Mouse (Mus musculus): ENCODE data around the gene Psma7. TPM values are rescaled to one million over a fixed set of nuclear protein-coding genes. Genes with fewer than 3 reads are reported as not detected.

Gene Psma7
- polyA plus RNA-seq, 2 experiments = 298 to 620 TPM

GRCm38 (mm10) chr2:180017632-180018031 is 24.6 kb downstream of the Psma7 start:
- ATAC-seq (ENCODE audit: low FRiP score, low read depth) = no peak
- no peaks in the 10 kb centered on the region for H3K9me3 ChIP-seq (ENCODE audit: control insufficient read depth, low read length)
- H3K36me3 ChIP-seq (ENCODE audit: control insufficient read depth, insufficient read depth, low read length) = no peaks in the 10 kb centered on the region
- no peak overlapping the region for H3K4me3 ChIP-seq (replicated peaks; ENCODE audit: low read length)
- no peak for TF ChIP-seq POLR2A (IDR thresholded peaks at IDR 0.05; ENCODE audit: borderline replicate concordance, extremely low read depth, insufficient read depth, insufficient read length)
- no peaks in the 10 kb centered on the region for H3K27me3 ChIP-seq (ENCODE audit: control insufficient read depth, insufficient read depth, low read length)
- H3K27ac ChIP-seq (replicated peaks; ENCODE audit: low read depth, low read length) = no peak overlapping the region
- no peak overlapping the region for H3K4me2 ChIP-seq (replicated peaks; ENCODE audit: low read depth, low read length, severe bottlenecking)
- no peak for DNase-seq (ENCODE audit: low spot score)
- H3K9ac ChIP-seq (ENCODE audit: low read depth, low read length, severe bottlenecking) = no peak overlapping the region
- 43% methylated on average over 4 of the region's 4 CpGs for WGBS
- H3K4me1 ChIP-seq (ENCODE audit: control insufficient read depth, insufficient read depth, low read length) = peaks cover 17% of the 10 kb centered on the region

- WGBS = 82% methylated on average over 7 of the region's 7 CpGs
- H3K4me3 ChIP-seq (replicated peaks; ENCODE audit: low read length) = no peak overlapping the region
- H3K27ac ChIP-seq (replicated peaks; ENCODE audit: low read depth, low read length) = no peak overlapping the region
- H3K9ac ChIP-seq (ENCODE audit: low read depth, low read length, severe bottlenecking) = no peak overlapping the region
- DNase-seq (ENCODE audit: low spot score) (no peak), ATAC-seq (ENCODE audit: low FRiP score, low read depth) (no peak)
- no peak for TF ChIP-seq POLR2A (IDR thresholded peaks at IDR 0.05; ENCODE audit: borderline replicate concordance, extremely low read depth, insufficient read depth, insufficient read length)
- H3K4me2 ChIP-seq (replicated peaks; ENCODE audit: low read depth, low read length, severe bottlenecking) = no peak overlapping the region
- no peaks in the 10 kb centered on the region for H3K36me3 ChIP-seq (ENCODE audit: control insufficient read depth, insufficient read depth, low read length)
- peaks cover 14% of the 10 kb centered on the region for H3K4me1 ChIP-seq (ENCODE audit: control insufficient read depth, insufficient read depth, low read length)
- H3K27me3 ChIP-seq (ENCODE audit: control insufficient read depth, insufficient read depth, low read length) = no peaks in the 10 kb centered on the region
- no peaks in the 10 kb centered on the region for H3K9me3 ChIP-seq (ENCODE audit: control insufficient read depth, low read length)
These were observed 28.5 kb downstream of the Psma7 start for GRCm38 (mm10) chr2:180013686-180014085.

GRCm38 (mm10) chr2:180011370-180011769 is 30.9 kb downstream of the Psma7 start:
- H3K36me3 ChIP-seq (ENCODE audit: control insufficient read depth, insufficient read depth, low read length) = no peaks in the 10 kb centered on the region
- no peak for TF ChIP-seq POLR2A (IDR thresholded peaks at IDR 0.05; ENCODE audit: borderline replicate concordance, extremely low read depth, insufficient read depth, insufficient read length)
- 80% methylated on average over 6 of the region's 6 CpGs for WGBS
- no peak for ATAC-seq (ENCODE audit: low FRiP score, low read depth)
- H3K9me3 ChIP-seq (ENCODE audit: control insufficient read depth, low read length) = no peaks in the 10 kb centered on the region
- H3K27me3 ChIP-seq (ENCODE audit: control insufficient read depth, insufficient read depth, low read length) = no peaks in the 10 kb centered on the region
- H3K4me2 ChIP-seq (replicated peaks; ENCODE audit: low read depth, low read length, severe bottlenecking) = no peak overlapping the region
- H3K4me3 ChIP-seq (replicated peaks; ENCODE audit: low read length) = no peak overlapping the region
- H3K4me1 ChIP-seq (ENCODE audit: control insufficient read depth, insufficient read depth, low read length) = no peaks in the 10 kb centered on the region
- no peak overlapping the region for H3K9ac ChIP-seq (ENCODE audit: low read depth, low read length, severe bottlenecking)
- DNase-seq (ENCODE audit: low spot score) = no peak
- no peak overlapping the region for H3K27ac ChIP-seq (replicated peaks; ENCODE audit: low read depth, low read length)

- WGBS = 98% methylated on average over 7 of the region's 7 CpGs
- Histone ChIP-seq H3K27ac (replicated peaks; ENCODE audit: low read depth, low read length) (no peak overlapping the region), H3K9me3 (ENCODE audit: control insufficient read depth, low read length) (no peaks in the 10 kb centered on the region), H3K9ac (ENCODE audit: low read depth, low read length, severe bottlenecking) (no peak overlapping the region), H3K4me3 (replicated peaks; ENCODE audit: low read length) (no peak overlapping the region), H3K4me1 (ENCODE audit: control insufficient read depth, insufficient read depth, low read length) (no peaks in the 10 kb centered on the region), H3K4me2 (replicated peaks; ENCODE audit: low read depth, low read length, severe bottlenecking) (no peak overlapping the region), H3K27me3 (ENCODE audit: control insufficient read depth, insufficient read depth, low read length) (no peaks in the 10 kb centered on the region), H3K36me3 (ENCODE audit: control insufficient read depth, insufficient read depth, low read length) (no peaks in the 10 kb centered on the region)
- no peak for ATAC-seq (ENCODE audit: low FRiP score, low read depth)
- TF ChIP-seq POLR2A (IDR thresholded peaks at IDR 0.05; ENCODE audit: borderline replicate concordance, extremely low read depth, insufficient read depth, insufficient read length) = no peak
- DNase-seq (ENCODE audit: low spot score) = no peak
These were observed 31.5 kb downstream of the Psma7 start for GRCm38 (mm10) chr2:180010686-180011085.

- no peak for ATAC-seq (ENCODE audit: low FRiP score, low read depth)
- DNase-seq (ENCODE audit: low spot score) = no peak
- H3K9me3 ChIP-seq (ENCODE audit: control insufficient read depth, low read length) = no peaks in the 10 kb centered on the region
These were observed 35.7 kb downstream of the Psma7 start for GRCm38 (mm10) chr2:180006352-180007017.

More at GRCm38 (mm10) chr2:180006352-180007017, 35.7 kb downstream of the Psma7 start:
- Histone ChIP-seq H3K4me3 (replicated peaks; ENCODE audit: low read length) (no peak overlapping the region), H3K4me1 (ENCODE audit: control insufficient read depth, insufficient read depth, low read length) (no peaks in the 10 kb centered on the region), H3K4me2 (replicated peaks; ENCODE audit: low read depth, low read length, severe bottlenecking) (no peak overlapping the region), H3K27me3 (ENCODE audit: control insufficient read depth, insufficient read depth, low read length) (no peaks in the 10 kb centered on the region), H3K9ac (ENCODE audit: low read depth, low read length, severe bottlenecking) (no peak overlapping the region), H3K27ac (replicated peaks; ENCODE audit: low read depth, low read length) (no peak overlapping the region), H3K36me3 (ENCODE audit: control insufficient read depth, insufficient read depth, low read length) (no peaks in the 10 kb centered on the region)
- 46% methylated on average over 9 of the region's 9 CpGs for WGBS
- no peak for TF ChIP-seq POLR2A (IDR thresholded peaks at IDR 0.05; ENCODE audit: borderline replicate concordance, extremely low read depth, insufficient read depth, insufficient read length)
